Mouse (Mus musculus) intestine, embryonic 15.5 days (tissue): Measurements from ENCODE around the gene Tcf7l1. TPM values are rescaled to one million over a fixed set of nuclear protein-coding genes. Genes with fewer than 3 reads are reported as not detected.

Experiments used
- ATAC-seq: fragments of 200-750 bp; cut with Nextera tagmentation; 2 replicates; pipeline ENCODE4 v1.8.0; 2017; ENCODE audit warnings: moderate TSS enrichment, moderate library complexity
- H3K27ac ChIP-seq: fragments of 300-500 bp; sonication (generic); 2 replicates; pipeline ENCODE4 v1.5.1; 2015; ENCODE audit warnings: mild to moderate bottlenecking, inconsistent platforms
- H3K27me3 ChIP-seq: fragments of 300-500 bp; sonication (generic); replicated peaks from 2 replicates; pipeline ENCODE4 v1.6.1; 2015; ENCODE audit warnings: inconsistent platforms
- H3K36me3 ChIP-seq: fragments of 300-500 bp; sonication (generic); 2 replicates; pipeline ENCODE4 v1.6.1; 2015; ENCODE audit warnings: inconsistent platforms
- H3K4me1 ChIP-seq: fragments of 300-500 bp; sonication (generic); replicated peaks from 2 replicates; pipeline ENCODE4 v1.6.1; 2015; ENCODE audit warnings: inconsistent platforms
- H3K4me2 ChIP-seq: fragments of 300-500 bp; sonication (generic); replicated peaks from 2 replicates; pipeline ENCODE4 v1.6.1; 2015; ENCODE audit warnings: mild to moderate bottlenecking, inconsistent platforms
- H3K4me3 ChIP-seq: fragments of 300-500 bp; sonication (generic); replicated peaks from 2 replicates; pipeline ENCODE4 v1.5.1; 2015; ENCODE audit warnings: inconsistent platforms
- H3K9ac ChIP-seq: fragments of 300-500 bp; sonication (generic); 2 replicates; pipeline ENCODE4 v1.6.1; 2015; ENCODE audit warnings: inconsistent platforms
- H3K9me3 ChIP-seq: fragments of 300-500 bp; sonication (generic); 2 replicates; pipeline ENCODE4 v1.6.1; 2016; ENCODE audit warnings: inconsistent platforms
- WGBS: fragments of 180-500 bp; shearing (Covaris S2); methylation state at CpG from one replicate; pipeline ENCODE4 v1.1.7; 2015; 5-methylcytosine and 5-hydroxymethylcytosine counted together
- polyA plus RNA-seq: library from polyadenylated mRNA; unstranded; fragments of >200 nt; fragmentation: Nextera tagmentation; extraction: Ambion mirVana; gene quantifications from 2 replicates; pipeline ENCODE4 v1.2.1, GENCODE M21; 2015

Gene Tcf7l1
- polyA plus RNA-seq, 1 experiment from 2014 or later: 15.0 TPM

- no peak overlapping the region for H3K9ac ChIP-seq
- no peaks in the 10 kb centered on the region for H3K9me3 ChIP-seq
- H3K27ac ChIP-seq: no peak overlapping the region
- no peaks in the 10 kb centered on the region for H3K27me3 ChIP-seq
- 46% methylated on average over 10 of the region's 10 CpGs for WGBS
- no peak overlapping the region for H3K4me2 ChIP-seq
- no peaks in the 10 kb centered on the region for H3K36me3 ChIP-seq
- ATAC-seq: peak; percentile 52
- H3K4me1 ChIP-seq: peaks cover 16% of the 10 kb centered on the region; the same call in 1 of the 2 replicates
- H3K4me3 ChIP-seq: no peak overlapping the region
These were observed 141.7 kb downstream of the Tcf7l1 start for GRCm38 (mm10) chr6:72647383-72647820.

GRCm38 (mm10) chr6:72645364-72645763 is 143.7 kb downstream of the Tcf7l1 start:
- Histone ChIP-seq H3K4me2 (no peak overlapping the region), H3K4me3 (no peak overlapping the region), H3K9ac (no peak overlapping the region), H3K36me3 (no peaks in the 10 kb centered on the region), H3K27ac (no peak overlapping the region), H3K9me3 (no peaks in the 10 kb centered on the region), H3K27me3 (no peaks in the 10 kb centered on the region), H3K4me1 (peaks cover 9% of the 10 kb centered on the region; the same call in 1 of the 2 replicates)
- no peak for ATAC-seq
- WGBS: 91% methylated on average over 7 of the region's 7 CpGs

- 72% methylated on average over 4 of the region's 4 CpGs for WGBS
- Histone ChIP-seq H3K9ac (no peak overlapping the region), H3K27ac (no peak overlapping the region), H3K36me3 (no peaks in the 10 kb centered on the region), H3K4me3 (no peak overlapping the region), H3K9me3 (no peaks in the 10 kb centered on the region), H3K4me1 (0 out of 2 replicates have a peak, but pooled peaks cover 5% of the 10 kb centered on the region), H3K27me3 (no peaks in the 10 kb centered on the region), H3K4me2 (no peak overlapping the region)
- ATAC-seq: no peak
These were observed 144.5 kb downstream of the Tcf7l1 start for GRCm38 (mm10) chr6:72644576-72644975.

GRCm38 (mm10) chr6:72641218-72641954 is 147.7 kb downstream of the Tcf7l1 start:
- Histone ChIP-seq H3K27me3 (no peaks in the 10 kb centered on the region), H3K9ac (no peak overlapping the region), H3K9me3 (no peaks in the 10 kb centered on the region), H3K4me3 (no peak overlapping the region), H3K4me1 (no peaks in the 10 kb centered on the region), H3K27ac (no peak overlapping the region), H3K4me2 (no peak overlapping the region), H3K36me3 (no peaks in the 10 kb centered on the region)
- 74% methylated on average over 18 of the region's 18 CpGs for WGBS
- no peak for ATAC-seq

GRCm38 (mm10) chr6:72636940-72637339 is 152.1 kb downstream of the Tcf7l1 start:
- Histone ChIP-seq H3K36me3 (0 out of 2 replicates have a peak, but pooled peaks cover under 1% of the 10 kb centered on the region), H3K4me3 (no peak overlapping the region), H3K4me2 (no peak overlapping the region), H3K9ac (no peak overlapping the region), H3K9me3 (no peaks in the 10 kb centered on the region), H3K27ac (no peak overlapping the region), H3K27me3 (no peaks in the 10 kb centered on the region), H3K4me1 (peaks cover 3% of the 10 kb centered on the region)
- no peak for ATAC-seq
- 82% methylated on average over 3 of the region's 3 CpGs for WGBS

- Histone ChIP-seq H3K36me3 (peaks cover 5% of the 10 kb centered on the region; the same call in 1 of the 2 replicates), H3K27me3 (no peaks in the 10 kb centered on the region), H3K9me3 (no peaks in the 10 kb centered on the region), H3K27ac (no peak overlapping the region), H3K4me1 (peaks cover 3% of the 10 kb centered on the region), H3K4me3 (no peak overlapping the region), H3K4me2 (no peak overlapping the region), H3K9ac (no peak overlapping the region)
- ATAC-seq: peak; percentile 71
- WGBS: 35% methylated on average over 12 of the region's 12 CpGs
These were observed 153.2 kb downstream of the Tcf7l1 start for GRCm38 (mm10) chr6:72635760-72636431.

GRCm38 (mm10) chr6:72634311-72634710 is 154.7 kb downstream of the Tcf7l1 start:
- H3K4me2 ChIP-seq: no peak overlapping the region
- no peak overlapping the region for H3K9ac ChIP-seq
- no peak overlapping the region for H3K4me3 ChIP-seq
- H3K4me1 ChIP-seq: peaks cover 3% of the 10 kb centered on the region
- H3K27me3 ChIP-seq: no peaks in the 10 kb centered on the region
- 63% methylated on average over 10 of the region's 10 CpGs for WGBS
- ATAC-seq: no peak
- H3K9me3 ChIP-seq: no peaks in the 10 kb centered on the region
- peaks cover 13% of the 10 kb centered on the region; the same call in 1 of the 2 replicates for H3K36me3 ChIP-seq
- H3K27ac ChIP-seq: no peak overlapping the region

GRCm38 (mm10) chr6:72631700-72632099 is 157.4 kb downstream of the Tcf7l1 start:
- no peak overlapping the region for H3K9ac ChIP-seq
- 85% methylated on average over 6 of the region's 6 CpGs for WGBS
- H3K36me3 ChIP-seq: peaks cover 17% of the 10 kb centered on the region; the same call in 1 of the 2 replicates
- H3K27ac ChIP-seq: no peak overlapping the region
- H3K9me3 ChIP-seq: no peaks in the 10 kb centered on the region
- H3K4me1 ChIP-seq: peaks cover 3% of the 10 kb centered on the region
- no peak for ATAC-seq
- no peaks in the 10 kb centered on the region for H3K27me3 ChIP-seq
- H3K4me3 ChIP-seq: no peak overlapping the region
- no peak overlapping the region for H3K4me2 ChIP-seq

- no peaks in the 10 kb centered on the region for H3K9me3 ChIP-seq
- H3K27ac ChIP-seq: no peak overlapping the region
- no peaks in the 10 kb centered on the region for H3K4me1 ChIP-seq
- H3K4me2 ChIP-seq: no peak overlapping the region
- 87% methylated on average over 14 of the region's 14 CpGs for WGBS
- peaks cover 17% of the 10 kb centered on the region; the same call in 1 of the 2 replicates for H3K36me3 ChIP-seq
- H3K4me3 ChIP-seq: no peak overlapping the region
- no peak for ATAC-seq
- H3K27me3 ChIP-seq: no peaks in the 10 kb centered on the region
- H3K9ac ChIP-seq: no peak overlapping the region
These were observed 158.1 kb downstream of the Tcf7l1 start for GRCm38 (mm10) chr6:72630961-72631360.

- peaks cover 17% of the 10 kb centered on the region; the same call in 1 of the 2 replicates for H3K36me3 ChIP-seq
- H3K4me2 ChIP-seq: no peak overlapping the region
- H3K9ac ChIP-seq: no peak overlapping the region
- H3K9me3 ChIP-seq: no peaks in the 10 kb centered on the region
- H3K4me1 ChIP-seq: no peaks in the 10 kb centered on the region
- no peaks in the 10 kb centered on the region for H3K27me3 ChIP-seq
- ATAC-seq: no peak
- H3K27ac ChIP-seq: no peak overlapping the region
- 68% methylated on average over 2 of the region's 2 CpGs for WGBS
- H3K4me3 ChIP-seq: no peak overlapping the region
These were observed 158.7 kb downstream of the Tcf7l1 start for GRCm38 (mm10) chr6:72630370-72630769.

- Histone ChIP-seq H3K27me3 (no peaks in the 10 kb centered on the region), H3K36me3 (peaks cover 17% of the 10 kb centered on the region; the same call in 1 of the 2 replicates), H3K9me3 (no peaks in the 10 kb centered on the region), H3K4me2 (no peak overlapping the region), H3K9ac (no peak overlapping the region), H3K4me3 (no peak overlapping the region), H3K4me1 (no peaks in the 10 kb centered on the region), H3K27ac (no peak overlapping the region)
- 90% methylated on average over 16 of the region's 16 CpGs for WGBS
- ATAC-seq: no peak
These were observed 161.8 kb downstream of the Tcf7l1 start for GRCm38 (mm10) chr6:72627276-72627675.

GRCm38 (mm10) chr6:72626391-72626790 is 162.7 kb downstream of the Tcf7l1 start:
- no peaks in the 10 kb centered on the region for H3K9me3 ChIP-seq
- WGBS: 77% methylated on average over 7 of the region's 7 CpGs
- H3K4me3 ChIP-seq: no peak overlapping the region
- no peak overlapping the region for H3K4me2 ChIP-seq
- no peaks in the 10 kb centered on the region for H3K27me3 ChIP-seq
- no peaks in the 10 kb centered on the region for H3K4me1 ChIP-seq
- H3K36me3 ChIP-seq: peaks cover 12% of the 10 kb centered on the region; the same call in 1 of the 2 replicates
- ATAC-seq: no peak
- H3K27ac ChIP-seq: no peak overlapping the region
- no peak overlapping the region for H3K9ac ChIP-seq
